Mouse (Mus musculus) gastrocnemius, postnatal 10 days (tissue): ENCODE results near the gene Wfdc15b. TPM values are rescaled to one million over a fixed set of nuclear protein-coding genes. Genes with fewer than 3 reads are reported as not detected.
"Not testable (repeated sequence)": the region's sequence is repeated elsewhere in the genome, so short reads cannot be mapped to it uniquely, and the experiment has no call there.

ENCODE experiments used
- DNase-seq: peaks from one replicate; pipeline ENCODE4 v3.0.0; 2021; ENCODE audit warnings: mixed read lengths
- long read RNA-seq, 2 experiments: library from polyadenylated mRNA; stranded (forward); transcript quantifications; one replicate each; pipeline ENCODE4 v2.0.0; 2021
- total RNA-seq, 2 experiments: library from RNA; stranded (reverse); gene quantifications; 2 replicates each; pipeline ENCODE4 v1.2.3; 2021

Wfdc15b gene
- not detected for total RNA-seq
- long read RNA-seq, experiment 1: 0 reads
- long read RNA-seq, experiment 2: 0 reads

DNA sequence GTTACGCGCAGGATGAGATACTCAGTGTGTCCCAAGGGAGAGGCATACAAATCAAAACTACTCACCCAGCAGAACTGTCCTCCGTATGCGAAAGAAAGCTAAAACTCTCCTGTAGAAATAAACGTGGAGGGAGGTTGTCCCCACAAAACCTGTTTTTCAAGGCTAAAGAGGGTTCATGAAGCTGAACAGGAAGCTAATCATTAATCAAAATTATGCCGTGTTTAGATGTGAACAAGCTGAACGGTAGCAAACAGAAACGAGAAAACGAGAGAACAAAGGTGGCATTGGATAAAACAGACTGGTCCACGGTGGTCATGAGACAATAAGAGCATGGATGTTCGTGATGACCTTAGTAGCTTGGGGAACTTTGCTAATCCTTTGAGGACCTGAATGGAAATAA, at the start of gene Wfdc15b:
TSS of gene Wfdc15b (minus strand) at position 139 of the 400 bp plus-strand sequence.
- DNase-seq: no peak

DNA sequence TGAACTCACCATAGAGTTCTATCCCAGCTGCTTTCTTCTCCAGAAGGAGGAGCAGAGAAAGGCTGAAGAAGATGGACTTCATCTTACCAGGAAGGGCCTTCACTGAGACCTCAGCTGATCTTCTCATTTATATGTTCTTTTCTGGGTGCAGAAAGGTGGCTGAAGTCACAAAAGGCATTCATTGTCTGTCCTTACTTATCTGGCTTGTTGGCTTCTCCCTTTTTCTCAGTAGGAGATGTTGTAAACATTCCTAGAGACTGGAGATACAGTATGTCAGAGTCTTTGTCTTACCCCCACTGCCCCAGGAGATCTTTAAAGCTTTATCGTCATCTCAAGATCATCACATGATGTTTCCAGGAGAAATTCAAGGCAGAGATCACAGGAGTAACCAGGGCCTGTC, 35.1 kb upstream of the Wfdc15b start, which contains the start of gene Svs3b:
TSS of gene Svs3b (minus strand) at position 101 of the 400 bp plus-strand sequence.
- not testable (repeated sequence) for DNase-seq

DNA sequence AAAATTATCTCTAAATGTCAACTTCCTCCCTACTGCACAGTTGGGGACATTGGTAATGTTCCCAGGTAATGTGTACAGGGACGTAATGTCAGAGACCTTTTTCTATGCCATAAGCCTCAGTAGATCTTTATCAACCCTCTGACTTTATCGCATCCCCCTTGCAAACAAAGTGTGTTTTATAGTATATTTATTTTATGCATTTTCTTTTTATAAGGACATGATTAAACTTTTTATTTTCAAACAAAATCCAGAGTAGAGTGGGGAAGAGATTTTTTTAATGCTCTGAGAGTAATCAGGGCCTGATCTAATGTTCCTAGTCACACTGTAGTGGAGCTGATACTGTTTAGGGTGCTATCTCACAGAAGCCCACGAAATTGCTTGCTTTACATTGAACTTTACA, 16.9 kb upstream of the Wfdc15b start, which contains the start of gene Svs2:
TSS of gene Svs2 (minus strand) at position 101 of the 400 bp plus-strand sequence.
- no peak for DNase-seq

DNA sequence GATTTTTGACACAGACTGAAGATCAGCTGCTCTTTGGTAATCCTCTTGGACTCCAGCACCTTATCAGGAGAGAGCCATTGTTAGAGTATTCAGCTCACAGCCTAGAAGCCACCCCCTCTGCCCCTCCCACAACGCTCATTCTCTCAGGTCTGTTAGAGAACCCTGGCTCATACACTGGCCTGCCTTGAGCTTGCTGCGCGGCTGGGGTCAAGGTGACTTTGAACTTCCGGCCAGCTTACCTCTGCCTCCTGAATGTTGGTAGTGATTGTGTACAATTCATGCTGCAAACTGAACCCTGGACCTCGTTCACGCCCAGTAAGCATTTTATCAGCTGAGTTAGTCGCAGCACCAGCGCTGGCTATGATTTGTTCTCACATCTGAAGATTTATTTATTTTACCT, 11.2 kb upstream of the Wfdc15b start:
- DNase-seq: no peak

DNA sequence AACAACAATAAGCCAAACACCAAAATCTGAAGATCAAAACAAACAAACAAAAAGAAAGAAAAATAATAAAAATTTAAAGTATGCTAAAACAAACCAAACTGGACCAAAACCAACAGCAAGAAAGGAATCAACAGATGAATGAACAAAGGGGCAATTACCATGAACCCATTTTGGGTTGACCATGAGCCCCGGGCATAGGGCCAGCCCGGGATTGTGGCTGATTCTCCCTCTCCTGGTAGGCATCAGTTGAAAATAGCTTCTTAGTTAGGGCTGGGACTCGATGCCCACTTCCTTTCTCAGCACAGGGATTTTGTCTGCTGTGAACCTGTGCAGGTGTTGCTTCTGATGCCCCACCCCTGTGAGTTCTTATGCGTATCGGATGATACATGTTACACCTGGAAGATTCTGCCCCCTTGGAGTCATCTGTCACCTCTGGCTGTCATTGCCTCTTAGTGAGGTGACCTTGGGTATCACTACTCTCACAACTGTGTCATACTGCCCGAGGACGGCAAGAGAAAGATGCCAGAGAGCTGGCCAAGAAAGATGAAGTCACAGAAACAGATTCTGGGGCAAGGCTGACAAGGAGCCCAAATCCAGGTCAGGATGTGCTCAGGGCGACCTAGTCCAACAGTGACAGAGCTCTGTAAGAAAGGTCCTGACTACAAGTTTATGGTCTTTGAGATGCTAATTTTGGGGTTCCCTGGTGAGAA, 7.1 kb upstream of the Wfdc15b start:
- DNase-seq: no peak

DNA sequence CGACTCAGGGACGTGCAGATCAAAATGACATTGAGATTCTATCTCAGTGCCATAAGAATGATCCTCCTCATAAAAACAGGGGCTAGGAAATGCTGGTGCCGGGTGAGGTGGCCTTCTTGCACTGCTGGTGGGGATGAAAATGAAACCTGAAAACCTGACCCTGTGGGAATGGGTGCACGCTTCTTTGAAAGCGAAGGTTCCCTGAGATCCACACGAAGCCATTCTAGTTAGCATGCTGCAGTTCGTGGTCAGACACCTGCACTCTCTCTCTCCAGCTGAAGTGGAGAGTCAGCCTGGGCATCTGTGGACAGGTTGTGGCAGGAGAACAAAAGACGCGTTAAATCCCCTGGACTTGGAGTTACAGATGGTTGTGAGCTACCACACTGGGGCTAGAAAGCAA, 2.2 kb downstream of the Wfdc15b start:
- DNase-seq: no peak

DNA sequence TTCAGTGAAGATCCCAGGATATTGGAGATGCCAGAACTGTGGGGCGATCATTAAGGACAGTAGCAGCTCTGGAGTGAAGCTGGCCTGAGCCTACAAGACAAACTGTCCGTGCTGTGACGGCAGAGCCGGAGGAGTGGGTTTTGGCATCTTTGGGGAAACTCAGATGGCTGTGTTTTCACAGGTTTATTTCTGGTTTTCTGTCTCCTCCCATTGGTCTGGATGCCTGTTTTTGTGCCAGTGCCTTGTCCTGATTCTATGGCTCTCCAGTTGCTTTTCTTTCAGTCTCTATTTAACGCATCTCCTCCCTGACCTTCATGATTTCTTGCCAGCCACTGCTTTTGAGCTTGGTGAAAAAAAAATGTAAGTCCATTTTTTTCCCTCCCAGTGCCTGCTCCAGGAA, 8.7 kb downstream of the Wfdc15b start:
- DNase-seq: no peak

DNA sequence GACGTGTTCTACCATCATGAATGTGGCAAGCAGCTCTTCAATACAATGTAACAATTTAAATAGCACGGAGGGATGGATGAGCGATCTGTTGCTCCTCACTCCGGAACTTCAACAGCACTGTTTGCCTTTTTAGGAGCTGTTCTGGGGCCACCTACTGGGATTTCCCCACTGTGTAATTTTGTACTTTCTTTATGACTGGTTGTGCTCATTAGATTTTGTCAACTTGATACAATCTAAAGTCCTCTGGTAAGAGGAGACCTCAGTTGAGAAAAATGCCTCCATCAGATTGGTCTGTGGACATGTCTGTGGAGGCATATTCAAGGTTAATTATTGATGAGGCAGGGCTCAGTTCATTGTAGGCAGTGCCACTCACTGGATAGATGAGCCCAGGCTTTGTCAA, 10.6 kb downstream of the Wfdc15b start:
- DNase-seq: no peak

DNA sequence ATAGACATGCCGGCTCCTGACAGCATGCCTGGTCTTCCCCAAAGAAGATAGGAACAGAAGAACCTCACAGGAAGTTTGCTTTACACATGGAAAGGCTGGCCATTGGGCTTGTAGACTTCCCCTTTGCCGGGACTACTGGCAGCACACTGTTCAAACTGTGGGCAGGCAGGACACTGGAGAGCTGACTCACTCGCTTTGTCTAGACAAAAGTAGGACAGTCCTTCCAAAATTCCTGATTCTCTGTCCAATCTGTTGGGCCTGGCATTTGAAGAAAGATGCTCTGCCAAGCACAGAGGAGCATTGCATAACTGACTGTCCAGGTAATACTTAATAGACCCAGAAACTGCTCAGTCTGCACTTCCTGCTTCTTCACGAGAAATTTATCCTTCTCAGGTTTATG, 14.8 kb downstream of the Wfdc15b start:
- no peak for DNase-seq

DNA sequence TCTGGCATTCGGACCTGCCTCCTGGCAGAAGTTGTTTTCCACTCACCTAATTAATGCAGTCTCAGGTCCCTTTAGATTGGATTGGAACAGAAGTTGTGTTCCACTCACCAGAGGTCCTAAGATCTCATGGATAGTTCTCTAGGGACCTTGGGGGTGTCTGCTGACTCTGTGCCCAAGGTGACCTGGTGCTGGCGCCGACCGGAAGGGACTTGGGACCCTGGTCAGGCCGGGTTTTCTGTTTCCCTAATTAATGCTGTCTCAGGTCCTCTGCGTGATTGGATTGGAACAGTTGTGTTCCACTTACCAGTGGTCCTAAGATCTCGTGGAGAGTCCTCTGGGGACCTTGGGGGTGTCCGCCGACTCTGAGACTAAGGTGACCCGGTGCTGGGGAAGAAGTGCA, 15.4 kb downstream of the Wfdc15b start:
- not testable (repeated sequence) for DNase-seq

DNA sequence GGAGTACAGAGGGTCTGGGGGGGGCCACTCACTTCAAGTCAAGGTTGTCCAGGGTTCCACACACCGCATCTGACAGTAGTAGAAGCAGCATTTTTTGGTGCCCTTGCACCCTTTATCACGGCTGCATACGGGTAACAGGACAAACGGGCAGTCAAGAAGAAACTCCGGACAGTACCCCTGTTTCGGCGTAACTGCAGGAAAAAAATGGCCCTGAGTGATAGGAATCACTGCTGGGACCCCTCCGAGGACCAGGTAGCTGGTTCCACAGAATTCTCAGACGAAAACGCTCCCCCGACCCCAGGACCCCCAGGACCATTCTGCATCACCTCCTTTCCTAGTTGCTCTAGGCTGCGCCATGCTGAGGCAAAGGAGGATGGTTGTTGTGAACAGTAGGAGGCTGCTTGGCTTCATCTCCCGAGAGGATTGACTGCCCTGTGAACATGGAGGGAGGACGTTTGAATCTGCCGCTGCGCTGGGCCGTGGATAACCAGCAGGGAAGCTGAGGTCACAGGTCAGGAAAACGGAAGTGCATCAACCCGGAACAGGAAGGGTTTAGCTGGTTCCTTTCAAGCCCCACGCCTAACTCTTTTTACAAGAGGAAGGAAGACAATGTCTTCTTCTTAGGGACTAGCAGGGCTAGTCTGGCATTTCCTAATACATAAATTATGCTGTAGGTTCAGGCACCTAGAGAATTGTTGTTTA, 21.7 kb downstream of the Wfdc15b start, which contains the start of gene Wfdc15a:
TSS of gene Wfdc15a (minus strand) at position 505 of the 702 bp plus-strand sequence.
- DNase-seq: no peak

DNA sequence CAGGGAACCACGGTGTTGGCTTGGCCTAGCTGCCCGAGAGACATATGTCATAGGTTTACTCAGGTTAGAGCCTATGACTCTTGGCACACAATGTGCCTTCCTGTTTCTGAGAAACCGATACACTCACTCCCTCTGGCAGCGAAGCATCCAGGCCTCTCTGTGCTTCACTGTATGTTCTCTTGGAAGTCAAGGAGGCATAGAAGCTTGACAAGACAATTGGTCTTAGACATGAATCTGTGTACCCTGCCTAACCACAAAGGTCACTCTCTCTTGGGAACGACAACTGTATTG, 24.8 kb downstream of the Wfdc15b start:
- DNase-seq: no peak

DNA sequence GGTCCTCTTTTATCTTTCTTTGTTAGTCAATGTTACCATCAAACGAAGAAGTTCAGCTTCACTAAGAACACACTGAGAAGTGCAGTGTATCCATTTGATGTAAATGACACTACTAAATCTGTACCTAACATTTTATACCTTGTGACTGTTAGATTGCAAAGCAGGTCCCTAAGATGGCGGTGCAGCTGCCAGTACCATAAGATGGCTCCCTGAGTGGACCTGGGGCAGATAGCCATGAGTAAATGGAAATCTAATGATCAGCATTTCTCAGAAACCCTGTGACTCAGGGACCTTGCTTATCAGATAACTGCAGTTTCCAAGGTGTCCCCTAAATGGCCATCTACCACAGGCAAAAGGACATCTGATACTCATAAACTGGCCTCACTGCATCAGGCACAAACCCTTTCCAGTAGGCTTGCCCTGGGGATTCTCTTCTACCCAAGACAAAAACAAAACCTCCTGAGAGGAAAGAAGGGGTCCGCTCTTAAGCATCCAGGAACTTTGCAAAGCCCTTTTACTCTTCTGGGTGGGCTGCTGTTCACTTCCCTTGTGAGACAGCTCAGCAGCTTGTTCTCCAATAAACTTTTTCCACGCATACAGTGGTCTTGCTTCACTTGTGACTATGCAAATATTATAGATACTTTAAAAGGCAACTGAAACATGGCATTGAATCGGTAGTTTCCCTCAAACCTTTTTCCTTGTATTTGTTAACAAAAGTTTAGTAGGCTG, 25.3 kb downstream of the Wfdc15b start:
- no peak for DNase-seq

DNA sequence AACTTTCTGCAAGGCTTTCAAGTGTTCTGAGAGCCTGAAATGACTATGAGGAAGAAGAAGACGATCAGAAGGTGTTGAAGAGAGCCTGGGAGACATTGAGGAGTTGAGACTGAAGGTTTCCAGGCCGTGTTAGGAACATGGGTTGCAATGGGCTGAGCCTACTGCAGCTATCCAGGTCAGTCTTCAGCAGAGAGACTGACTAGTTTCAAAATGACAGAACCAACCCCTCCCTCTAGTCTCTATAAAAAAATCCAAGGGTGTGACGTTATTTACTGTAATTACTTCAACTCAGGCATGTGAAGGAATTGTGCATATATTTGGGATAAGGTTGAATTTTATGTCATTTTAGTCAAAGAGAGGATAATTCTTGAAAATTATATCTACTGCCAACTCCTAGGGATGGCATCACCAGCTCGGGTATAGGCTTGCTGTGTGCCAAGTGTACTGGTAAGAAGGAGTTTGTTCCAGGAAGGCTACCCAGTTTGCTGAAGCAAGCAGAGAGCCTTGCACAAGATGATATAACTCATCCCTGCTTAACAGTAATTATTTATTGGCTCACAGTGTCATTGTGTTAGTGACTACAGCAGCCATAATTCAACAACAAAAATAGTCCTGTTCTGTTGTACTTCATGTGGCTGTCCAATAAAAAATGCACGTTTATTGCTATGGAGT, 26.4 kb downstream of the Wfdc15b start:
- DNase-seq: no peak

DNA sequence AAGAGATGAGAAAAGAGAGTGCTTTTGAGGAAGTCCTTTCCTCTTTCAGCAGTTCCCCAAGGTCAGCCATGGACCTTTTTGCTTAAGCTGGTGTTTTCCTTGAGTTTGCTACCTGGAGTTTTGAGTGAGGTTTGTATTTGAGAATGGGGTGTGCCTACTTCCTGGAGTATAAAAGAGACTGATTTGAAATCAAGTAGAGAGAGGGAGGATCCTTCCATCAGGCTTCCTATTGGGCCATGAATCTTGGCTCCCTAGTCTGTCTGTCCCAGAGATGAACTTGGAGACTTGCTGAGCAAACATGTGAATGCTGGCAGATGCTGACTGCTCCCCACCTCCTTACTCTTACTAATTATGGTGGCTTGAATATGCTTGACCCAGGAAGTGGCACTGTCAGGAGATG, 29.2 kb downstream of the Wfdc15b start:
- no peak for DNase-seq

DNA sequence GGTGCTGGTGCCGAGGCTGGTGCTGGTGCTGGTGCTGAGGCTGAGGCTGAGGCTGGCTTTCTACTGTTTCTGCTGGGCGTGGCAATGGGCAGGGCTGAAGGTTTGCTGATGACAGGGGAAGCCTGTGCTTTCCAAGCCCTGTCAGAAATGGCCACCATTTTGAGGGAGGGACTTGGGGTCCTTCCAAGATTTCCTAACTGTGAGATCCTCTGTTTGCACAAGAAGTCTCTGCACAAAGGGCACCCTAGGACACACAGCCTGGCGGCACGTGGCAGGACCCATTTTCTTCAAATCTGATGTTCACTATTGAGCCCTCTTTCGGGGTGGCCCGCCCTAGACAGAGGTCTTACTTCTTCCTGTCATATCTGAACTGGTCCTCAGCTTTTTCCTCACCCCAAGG, 30.9 kb downstream of the Wfdc15b start, which contains the start of gene Wfdc12:
TSS of gene Wfdc12 (minus strand) at position 33 of the 400 bp plus-strand sequence.
- DNase-seq: no peak

DNA sequence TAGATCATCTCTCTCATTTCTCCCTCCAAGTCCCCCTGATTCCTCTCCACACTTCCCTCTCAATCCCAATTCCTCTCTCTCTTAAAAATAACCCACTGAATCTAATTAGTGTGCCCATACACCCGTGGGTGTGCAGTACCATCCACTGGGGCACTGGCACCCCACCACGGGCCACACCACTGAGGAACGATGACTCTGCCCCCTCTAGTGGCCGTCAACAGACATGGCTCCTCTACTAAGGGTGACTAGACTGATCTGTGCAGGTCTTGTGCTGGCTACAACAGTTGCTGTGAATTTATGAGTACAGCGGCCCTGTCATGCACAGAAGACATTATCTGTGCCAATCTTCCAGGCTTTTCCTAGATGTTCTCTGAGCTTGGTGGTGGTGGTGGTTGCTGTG, 32.7 kb downstream of the Wfdc15b start:
- DNase-seq: no peak

DNA sequence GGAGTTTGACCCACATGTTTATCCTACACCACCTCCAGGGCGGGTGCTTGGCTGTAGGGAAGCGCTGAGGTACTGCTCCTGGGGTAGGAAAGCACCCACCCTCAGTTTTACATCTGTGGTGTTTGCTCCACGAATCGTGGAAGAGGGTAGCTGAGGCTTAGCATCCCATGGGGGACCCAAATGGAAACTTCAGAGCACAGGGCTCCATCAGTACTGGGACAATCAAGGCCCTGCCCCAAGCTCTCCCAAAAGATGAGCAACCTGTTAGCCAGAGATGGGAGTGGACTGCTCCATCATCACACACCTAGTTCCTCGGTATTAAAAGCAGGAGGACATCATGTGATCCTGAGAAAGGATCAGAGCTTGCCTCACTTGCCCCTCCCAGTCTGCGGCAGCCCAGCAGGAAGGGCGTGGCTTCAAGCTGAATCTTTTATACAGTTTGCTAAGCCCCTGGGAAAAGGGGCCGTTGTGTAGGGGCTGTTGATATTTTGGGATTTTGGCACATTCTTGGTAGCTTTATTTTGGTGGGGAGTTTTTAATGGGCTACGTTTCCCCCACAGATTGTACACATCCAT, 37.2 kb downstream of the Wfdc15b start:
- no peak for DNase-seq

DNA sequence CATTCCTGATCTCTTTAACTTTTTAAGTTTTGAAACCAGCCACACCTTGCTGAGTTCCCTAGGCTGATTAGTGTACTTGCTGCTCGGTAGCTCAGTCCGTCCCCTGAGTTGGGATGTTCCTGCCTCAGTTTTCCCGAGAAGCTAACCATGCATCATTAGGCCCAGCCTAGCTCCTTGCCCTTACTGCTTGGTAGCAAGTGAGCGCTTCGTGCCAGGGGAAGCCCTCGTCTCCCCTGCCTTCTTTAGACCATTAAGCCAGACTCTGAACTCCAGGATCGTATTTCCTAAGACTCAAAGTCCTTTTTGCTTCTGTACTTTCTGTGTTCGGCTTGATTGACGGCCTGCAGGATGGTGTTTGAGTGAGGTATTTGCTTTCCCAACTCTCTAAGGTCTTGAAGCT, 38.1 kb downstream of the Wfdc15b start:
- no peak for DNase-seq

DNA sequence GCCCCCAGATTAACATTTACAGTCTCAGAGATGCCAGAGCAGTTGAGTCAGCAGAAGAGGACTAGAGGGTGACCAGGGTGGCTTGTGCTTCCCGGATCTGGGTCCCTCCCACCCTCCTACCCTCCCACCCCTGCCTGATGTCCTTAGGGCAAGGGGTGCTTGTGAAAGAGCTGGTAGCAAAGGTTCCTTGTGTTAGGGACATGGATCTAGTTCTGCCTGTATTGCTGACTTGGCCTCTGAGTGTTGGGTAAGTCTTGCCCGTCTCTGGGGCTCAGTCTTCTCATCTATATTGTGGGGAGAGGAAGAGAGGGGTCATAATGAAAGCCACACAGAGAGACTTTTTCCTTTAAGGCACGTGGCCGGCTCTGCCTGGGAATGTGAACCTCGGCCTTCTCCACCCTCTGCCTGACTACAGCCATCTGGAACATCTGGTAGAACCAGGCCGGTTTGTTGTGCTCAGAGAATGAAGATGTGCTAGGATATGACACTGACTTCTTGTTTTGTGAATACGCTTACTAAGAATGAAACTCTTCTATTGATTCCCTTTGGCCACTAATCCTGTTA, 38.7 kb downstream of the Wfdc15b start, which contains the start of gene Wfdc5:
TSS of gene Wfdc5 (minus strand) at position 51 of the 564 bp plus-strand sequence.
- no peak for DNase-seq

DNA sequence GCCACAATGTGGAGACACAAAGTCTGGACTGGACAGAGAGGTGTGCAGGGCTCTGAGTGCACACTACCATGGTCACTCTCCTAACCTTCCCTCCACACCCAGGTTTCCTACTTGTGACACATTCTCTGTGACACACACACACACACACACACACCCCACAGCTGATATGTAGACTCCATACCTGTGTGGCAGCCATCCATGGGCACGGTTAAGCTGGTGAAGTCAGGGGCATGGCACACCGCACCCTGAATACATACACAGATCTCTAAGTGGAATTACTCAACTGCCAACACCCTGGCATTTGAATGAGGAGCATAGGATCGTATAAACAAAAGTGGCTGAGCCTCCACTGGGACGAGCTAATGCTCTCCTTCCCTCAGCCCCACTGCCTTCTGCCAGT, 40.7 kb downstream of the Wfdc15b start:
- no peak for DNase-seq

DNA sequence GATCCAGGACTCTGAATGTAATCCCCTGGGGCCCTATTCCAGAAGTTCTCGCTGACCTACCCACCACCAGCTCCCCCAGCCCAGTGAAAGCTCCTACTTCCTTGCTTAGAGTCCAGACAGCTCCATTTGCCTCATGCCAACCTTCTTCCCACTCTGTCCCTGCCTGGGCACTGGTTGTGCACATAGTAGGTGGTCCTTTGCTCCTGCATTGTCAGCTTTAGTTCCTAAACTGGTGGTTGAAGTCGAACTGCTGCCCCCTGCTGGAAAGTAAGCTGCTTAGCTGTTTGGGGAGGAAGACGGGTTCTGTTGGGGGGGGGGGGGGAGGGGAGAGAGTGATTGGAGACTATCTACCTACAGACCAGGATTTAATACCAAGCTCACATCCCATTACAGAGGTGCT, 41.3 kb downstream of the Wfdc15b start:
- DNase-seq: peak; percentile 48
